Mouse (Mus musculus): ENCODE measurements at regions not wholly inside any gene's neighbourhood (a gene's known extent, or its start where the extent isn't known, plus 50 kb on each side); places are given as distances from the start of the nearest gene placed in this dataset.

GRCm38 (mm10) chr8:118028061-118028850 is 226.5 kb upstream of the Mphosph6 start:
- 90% methylated on average over 13 of the region's 13 CpGs for WGBS
- no peak overlapping the region for H3K9ac ChIP-seq (replicated peaks)

GRCm38 (mm10) chr8:118023451-118023850 is 221.7 kb upstream of the Mphosph6 start:
- no peaks in the 10 kb centered on the region for H3K9me3 ChIP-seq
- no peak overlapping the region for H3K27ac ChIP-seq
- WGBS: 95% methylated on average over 1 of the region's 1 CpGs
- ATAC-seq (ENCODE audit: insufficient number of reproducible peaks, insufficient read depth, low FRiP score, low TSS enrichment, low read depth): no peak
- H3K4me2 ChIP-seq: no peak overlapping the region
- no peaks in the 10 kb centered on the region for H3K4me1 ChIP-seq (replicated peaks)
- no peak overlapping the region for H3K9ac ChIP-seq (replicated peaks)
- no peaks in the 10 kb centered on the region for H3K36me3 ChIP-seq
- H3K4me3 ChIP-seq (replicated peaks): no peak overlapping the region
- no peaks in the 10 kb centered on the region for H3K27me3 ChIP-seq

More at GRCm38 (mm10) chr8:118028061-118028850, 226.5 kb upstream of the Mphosph6 start:
- no peak for ATAC-seq (ENCODE audit: insufficient number of reproducible peaks, insufficient read depth, low FRiP score, low TSS enrichment, low read depth)
- Histone ChIP-seq H3K36me3 (no peaks in the 10 kb centered on the region), H3K27ac (no peak overlapping the region), H3K27me3 (no peaks in the 10 kb centered on the region), H3K4me3 (replicated peaks) (no peak overlapping the region), H3K9me3 (no peaks in the 10 kb centered on the region), H3K4me1 (replicated peaks) (no peaks in the 10 kb centered on the region), H3K4me2 (no peak overlapping the region)

- Histone ChIP-seq H3K9me3 (no peaks in the 10 kb centered on the region), H3K36me3 (no peaks in the 10 kb centered on the region), H3K4me1 (replicated peaks) (peaks cover 3% of the 10 kb centered on the region), H3K9ac (replicated peaks) (no peak overlapping the region), H3K4me3 (replicated peaks) (no peak overlapping the region), H3K27ac (no peak overlapping the region), H3K4me2 (no peak overlapping the region), H3K27me3 (no peaks in the 10 kb centered on the region)
- 55% methylated on average over 3 of the region's 3 CpGs for WGBS
- ATAC-seq (ENCODE audit: insufficient number of reproducible peaks, insufficient read depth, low FRiP score, low TSS enrichment, low read depth): no peak
Observed at GRCm38 (mm10) chr8:118021978-118022377, 220.2 kb upstream of the Mphosph6 start.

GRCm38 (mm10) chr8:118017261-118017660 is 215.5 kb upstream of the Mphosph6 start:
- no peak overlapping the region for H3K4me3 ChIP-seq (replicated peaks)
- H3K27ac ChIP-seq: no peak overlapping the region
- no peaks in the 10 kb centered on the region for H3K27me3 ChIP-seq
- no peak overlapping the region for H3K4me2 ChIP-seq
- H3K36me3 ChIP-seq: no peaks in the 10 kb centered on the region
- peaks cover 3% of the 10 kb centered on the region for H3K4me1 ChIP-seq (replicated peaks)
- H3K9ac ChIP-seq (replicated peaks): no peak overlapping the region
- WGBS: 27% methylated on average over 6 of the region's 6 CpGs
- no peaks in the 10 kb centered on the region for H3K9me3 ChIP-seq
- ATAC-seq (ENCODE audit: insufficient number of reproducible peaks, insufficient read depth, low FRiP score, low TSS enrichment, low read depth): no peak

GRCm38 (mm10) chr8:118005186-118005585 is 203.4 kb upstream of the Mphosph6 start:
- Histone ChIP-seq H3K27me3 (peaks cover 3% of the 10 kb centered on the region), H3K4me1 (replicated peaks) (peaks cover 16% of the 10 kb centered on the region), H3K27ac (no peak overlapping the region), H3K4me3 (replicated peaks) (no peak overlapping the region), H3K9me3 (no peaks in the 10 kb centered on the region), H3K9ac (replicated peaks) (no peak overlapping the region), H3K4me2 (no peak overlapping the region), H3K36me3 (no peaks in the 10 kb centered on the region)
- 33% methylated on average over 2 of the region's 2 CpGs for WGBS
- no peak for ATAC-seq (ENCODE audit: insufficient number of reproducible peaks, insufficient read depth, low FRiP score, low TSS enrichment, low read depth)

GRCm38 (mm10) chr8:118004391-118004851 is 202.7 kb upstream of the Mphosph6 start:
- no peak overlapping the region for H3K9ac ChIP-seq (replicated peaks)
- no peaks in the 10 kb centered on the region for H3K36me3 ChIP-seq
- no peak overlapping the region for H3K27ac ChIP-seq
- no peak for ATAC-seq (ENCODE audit: insufficient number of reproducible peaks, insufficient read depth, low FRiP score, low TSS enrichment, low read depth)
- peaks cover 3% of the 10 kb centered on the region for H3K27me3 ChIP-seq
- H3K4me3 ChIP-seq (replicated peaks): no peak overlapping the region
- no peak overlapping the region for H3K4me2 ChIP-seq
- no peaks in the 10 kb centered on the region for H3K9me3 ChIP-seq
- 9% methylated on average over 7 of the region's 7 CpGs for WGBS
- H3K4me1 ChIP-seq (replicated peaks): peaks cover 16% of the 10 kb centered on the region

- Histone ChIP-seq H3K36me3 (no peaks in the 10 kb centered on the region), H3K27me3 (peaks cover 3% of the 10 kb centered on the region), H3K9ac (replicated peaks) (no peak overlapping the region), H3K4me2 (no peak overlapping the region), H3K4me3 (replicated peaks) (no peak overlapping the region), H3K27ac (no peak overlapping the region), H3K9me3 (no peaks in the 10 kb centered on the region), H3K4me1 (replicated peaks) (peaks cover 16% of the 10 kb centered on the region)
- ATAC-seq (ENCODE audit: insufficient number of reproducible peaks, insufficient read depth, low FRiP score, low TSS enrichment, low read depth): no peak
- WGBS: 73% methylated on average over 10 of the region's 10 CpGs
Observed at GRCm38 (mm10) chr8:118001138-118001537, 199.4 kb upstream of the Mphosph6 start.

GRCm38 (mm10) chr8:117991826-117992225 is 190.1 kb upstream of the Mphosph6 start:
- Histone ChIP-seq H3K4me1 (replicated peaks) (no peaks in the 10 kb centered on the region), H3K27ac (no peak overlapping the region), H3K4me3 (replicated peaks) (no peak overlapping the region), H3K9me3 (peaks cover 7% of the 10 kb centered on the region; the same call in 1 of the 2 replicates), H3K9ac (replicated peaks) (no peak overlapping the region), H3K27me3 (no peaks in the 10 kb centered on the region; the same call in 1 of the 2 replicates), H3K36me3 (no peaks in the 10 kb centered on the region), H3K4me2 (no peak overlapping the region)
- no peak for ATAC-seq (ENCODE audit: insufficient number of reproducible peaks, insufficient read depth, low FRiP score, low TSS enrichment, low read depth)
- WGBS: 93% methylated on average over 7 of the region's 7 CpGs

- WGBS: 59% methylated on average over 5 of the region's 5 CpGs
- ATAC-seq (ENCODE audit: insufficient number of reproducible peaks, insufficient read depth, low FRiP score, low TSS enrichment, low read depth): no peak
- H3K27ac ChIP-seq: no peak overlapping the region
- peaks cover 11% of the 10 kb centered on the region for H3K9me3 ChIP-seq
- H3K4me3 ChIP-seq (replicated peaks): no peak overlapping the region
- H3K4me1 ChIP-seq (replicated peaks): no peaks in the 10 kb centered on the region
- no peak overlapping the region for H3K9ac ChIP-seq (replicated peaks)
- H3K36me3 ChIP-seq: no peaks in the 10 kb centered on the region
- no peak overlapping the region for H3K4me2 ChIP-seq
- H3K27me3 ChIP-seq: no peaks in the 10 kb centered on the region; the same call in 1 of the 2 replicates
Observed at GRCm38 (mm10) chr8:117988781-117989180, 187.0 kb upstream of the Mphosph6 start.

- Histone ChIP-seq H3K27ac (no peak overlapping the region), H3K9ac (replicated peaks) (no peak overlapping the region), H3K27me3 (no peaks in the 10 kb centered on the region), H3K4me3 (replicated peaks) (no peak overlapping the region), H3K4me2 (no peak overlapping the region), H3K9me3 (peaks cover 8% of the 10 kb centered on the region; the same call in 1 of the 2 replicates), H3K36me3 (no peaks in the 10 kb centered on the region), H3K4me1 (replicated peaks) (no peaks in the 10 kb centered on the region)
- no peak for ATAC-seq (ENCODE audit: insufficient number of reproducible peaks, insufficient read depth, low FRiP score, low TSS enrichment, low read depth)
- 84% methylated on average over 5 of the region's 5 CpGs for WGBS
Observed at GRCm38 (mm10) chr8:117968306-117968705, 166.6 kb upstream of the Mphosph6 start.

- ATAC-seq (ENCODE audit: insufficient number of reproducible peaks, insufficient read depth, low FRiP score, low TSS enrichment, low read depth): no peak
- no peaks in the 10 kb centered on the region for H3K4me1 ChIP-seq (replicated peaks)
- 87% methylated on average over 5 of the region's 5 CpGs for WGBS
Observed at GRCm38 (mm10) chr8:117966556-117966955, 164.8 kb upstream of the Mphosph6 start.

More at GRCm38 (mm10) chr8:117966556-117966955, 164.8 kb upstream of the Mphosph6 start:
- H3K36me3 ChIP-seq: no peaks in the 10 kb centered on the region
- H3K9me3 ChIP-seq: peaks cover 8% of the 10 kb centered on the region; the same call in 1 of the 2 replicates
- H3K4me2 ChIP-seq: no peak overlapping the region
- H3K4me3 ChIP-seq (replicated peaks): no peak overlapping the region
- H3K27ac ChIP-seq: no peak overlapping the region
- H3K27me3 ChIP-seq: no peaks in the 10 kb centered on the region
- no peak overlapping the region for H3K9ac ChIP-seq (replicated peaks)

Measured in limb, embryonic 12.5 days (tissue).